Mouse (Mus musculus): ENCODE data around the gene Isyna1. TPM values are rescaled to one million over a fixed set of nuclear protein-coding genes. Genes with fewer than 3 reads are reported as not detected.

Gene Isyna1
- polyA plus RNA-seq, 1 experiment from 2014 or later, result 198 TPM

Other genes starting within 250 kb of the Isyna1 start
- 17.1 and 17.2 TPM in 2 replicates for gene Upf1, start 241.1 kb upstream of the Isyna1 start, polyA plus RNA-seq (2015; fragmentation: Nextera tagmentation; extraction: Ambion mirVana)
- 0.40 and 1.5 TPM in 2 replicates for gene Comp, start 220.8 kb upstream of the Isyna1 start, polyA plus RNA-seq (2015; fragmentation: Nextera tagmentation; extraction: Ambion mirVana)
- 17.9 and 21.0 TPM in 2 replicates for gene Crtc1, start 154.8 kb upstream of the Isyna1 start, polyA plus RNA-seq (2015; fragmentation: Nextera tagmentation; extraction: Ambion mirVana)
- gene Klhl26, start 117.4 kb upstream of the Isyna1 start, polyA plus RNA-seq (2015; fragmentation: Nextera tagmentation; extraction: Ambion mirVana), result 20.0 and 23.5 TPM in 2 replicates
- 5.9 and 6.0 TPM in 2 replicates for gene Tmem59l, start 107.0 kb upstream of the Isyna1 start, polyA plus RNA-seq (2015; fragmentation: Nextera tagmentation; extraction: Ambion mirVana)
- 21.1 and 24.1 TPM in 2 replicates for gene Crlf1, start 101.2 kb upstream of the Isyna1 start, polyA plus RNA-seq (2015; fragmentation: Nextera tagmentation; extraction: Ambion mirVana)
- gene Rex1bd, start 87.6 kb upstream of the Isyna1 start, polyA plus RNA-seq (2015; fragmentation: Nextera tagmentation; extraction: Ambion mirVana), result 128 and 133 TPM in 2 replicates
- gene Uba52, start 83.6 kb upstream of the Isyna1 start, polyA plus RNA-seq (2015; fragmentation: Nextera tagmentation; extraction: Ambion mirVana), result 954 and 1,022 TPM in 2 replicates
- gene Fkbp8, start 66.6 kb upstream of the Isyna1 start, polyA plus RNA-seq (2015; fragmentation: Nextera tagmentation; extraction: Ambion mirVana), result 295 and 322 TPM in 2 replicates
- 58.5 and 64.5 TPM in 2 replicates for gene Kxd1, start 66.4 kb upstream of the Isyna1 start, polyA plus RNA-seq (2015; fragmentation: Nextera tagmentation; extraction: Ambion mirVana)
- gene Ell, start 54.9 kb upstream of the Isyna1 start, polyA plus RNA-seq (2015; fragmentation: Nextera tagmentation; extraction: Ambion mirVana), result 20.3 and 23.8 TPM in 2 replicates
- gene Ssbp4, start 14.5 kb downstream of the Isyna1 start, polyA plus RNA-seq (2015; fragmentation: Nextera tagmentation; extraction: Ambion mirVana), result 135 and 145 TPM in 2 replicates
- gene Lrrc25, start 21.8 kb downstream of the Isyna1 start, polyA plus RNA-seq (2015; fragmentation: Nextera tagmentation; extraction: Ambion mirVana), result 2.5 TPM in 2 replicates
- gene Gdf15, start 38.1 kb downstream of the Isyna1 start, polyA plus RNA-seq (2015; fragmentation: Nextera tagmentation; extraction: Ambion mirVana), result 0.46 and 0.77 TPM in 2 replicates
- gene Pgpep1, start 66.0 kb downstream of the Isyna1 start, polyA plus RNA-seq (2015; fragmentation: Nextera tagmentation; extraction: Ambion mirVana), result 65.5 and 75.3 TPM in 2 replicates
- 291 and 295 TPM in 2 replicates for gene Lsm4, start 78.9 kb downstream of the Isyna1 start, polyA plus RNA-seq (2015; fragmentation: Nextera tagmentation; extraction: Ambion mirVana)
- 59.9 and 68.1 TPM in 2 replicates for gene Jund, start 104.6 kb downstream of the Isyna1 start, polyA plus RNA-seq (2015; fragmentation: Nextera tagmentation; extraction: Ambion mirVana)
- 0.03 and 0.09 TPM in 2 replicates for gene Iqcn, start 109.1 kb downstream of the Isyna1 start, polyA plus RNA-seq (2015; fragmentation: Nextera tagmentation; extraction: Ambion mirVana)
- gene Gm3336, start 124.2 kb downstream of the Isyna1 start, polyA plus RNA-seq (2015; fragmentation: Nextera tagmentation; extraction: Ambion mirVana), result 0.55 and 0.83 TPM in 2 replicates
- gene Pde4c, start 129.3 kb downstream of the Isyna1 start, polyA plus RNA-seq (2015; fragmentation: Nextera tagmentation; extraction: Ambion mirVana), result 7.6 and 9.4 TPM in 2 replicates
- gene Rab3a, start 160.3 kb downstream of the Isyna1 start, polyA plus RNA-seq (2015; fragmentation: Nextera tagmentation; extraction: Ambion mirVana), result 15.5 and 18.6 TPM in 2 replicates
- gene Mpv17l2, start 166.6 kb downstream of the Isyna1 start, polyA plus RNA-seq (2015; fragmentation: Nextera tagmentation; extraction: Ambion mirVana), result 46.1 and 48.1 TPM in 2 replicates
- gene Pik3r2, start 182.3 kb downstream of the Isyna1 start, polyA plus RNA-seq (2015; fragmentation: Nextera tagmentation; extraction: Ambion mirVana), result 58.0 and 66.9 TPM in 2 replicates
- 12.9 and 18.1 TPM in 2 replicates for gene Mast3, start 210.7 kb downstream of the Isyna1 start, polyA plus RNA-seq (2015; fragmentation: Nextera tagmentation; extraction: Ambion mirVana)
- gene Il12rb1, start 214.1 kb downstream of the Isyna1 start, polyA plus RNA-seq (2015; fragmentation: Nextera tagmentation; extraction: Ambion mirVana), result 0.09 and 0.12 TPM in 2 replicates
- gene Arrdc2, start 245.3 kb downstream of the Isyna1 start, polyA plus RNA-seq (2015; fragmentation: Nextera tagmentation; extraction: Ambion mirVana), result 5.0 and 6.5 TPM in 2 replicates